Mouse (Mus musculus) embryonic fibroblast, embryonic 13.5 days (primary cell): ENCODE measurements around the gene Dchs2. TPM values are rescaled to one million over a fixed set of nuclear protein-coding genes. Genes with fewer than 3 reads are reported as not detected.

Experiments
- H3K27ac ChIP-seq: 2 replicates; pipeline ENCODE4 v1.5.1; 2012; ENCODE audit warnings: low read length, control low read depth, inconsistent platforms; ENCODE audit not compliant: insufficient read depth
- H3K4me1 ChIP-seq: 2 replicates; pipeline ENCODE4 v1.6.1; 2011; ENCODE audit warnings: low read length; ENCODE audit not compliant: control insufficient read depth, insufficient read depth
- H3K4me3 ChIP-seq: 2 replicates; pipeline ENCODE4 v1.5.1; 2011; ENCODE audit warnings: mild to moderate bottlenecking, control low read depth, low read length; ENCODE audit not compliant: insufficient read depth
- CTCF ChIP-seq: IDR thresholded peaks from 2 replicates; pipeline ENCODE4 v1.5.1; 2011; ENCODE audit warnings: mild to moderate bottlenecking, control low read depth, low read length, moderate library complexity, borderline replicate concordance; ENCODE audit not compliant: insufficient read depth
- POLR2A ChIP-seq: IDR thresholded peaks from 2 replicates; pipeline ENCODE4 v1.6.1; 2011; ENCODE audit warnings: low read depth, mild to moderate bottlenecking, control low read depth, low read length, moderate library complexity
- polyA plus RNA-seq: library from polyadenylated mRNA; stranded (reverse); fragments of >200 nt; gene quantifications from 2 replicates; pipeline ENCODE4 v1.2.4, GENCODE M21; 2011; ENCODE audit warnings: low read depth; ENCODE audit not compliant: missing spikeins, insufficient read length

Gene Dchs2
- polyA plus RNA-seq, 1 experiment: 0.25 TPM

DNA sequence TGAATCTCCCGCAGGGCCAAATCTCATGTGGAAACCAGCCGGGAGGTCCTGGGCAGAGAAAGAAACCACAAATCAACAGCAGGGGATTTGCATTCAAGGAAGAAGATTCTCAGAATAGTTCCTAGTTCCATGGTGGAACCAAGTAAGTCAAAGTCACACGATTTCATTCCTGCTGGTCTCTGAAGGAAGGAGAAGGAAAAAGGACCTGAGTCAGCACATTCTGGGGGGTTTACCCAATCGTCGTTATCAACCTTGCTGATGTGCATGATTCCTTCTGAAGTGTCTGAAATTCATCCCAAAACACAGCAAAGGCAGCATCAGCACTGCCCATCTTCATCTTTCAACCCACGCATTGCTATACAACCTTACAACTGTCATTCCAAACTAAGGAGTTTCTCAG is 249.1 kb downstream of the Dchs2 start:
- Histone ChIP-seq H3K4me1 (no peaks in the 10 kb centered on the region), H3K27ac (no peak overlapping the region), H3K4me3 (no peak overlapping the region)
- TF ChIP-seq CTCF (no peak), POLR2A (no peak)

Other genes with a start within 250 kb of the Dchs2 start
- gene Lrat, start 224.0 kb upstream of the Dchs2 start, polyA plus RNA-seq: not detected in 2 replicates
- gene Fgg, start 120.2 kb upstream of the Dchs2 start, polyA plus RNA-seq: not detected in 2 replicates
- gene Fga, start 101.9 kb upstream of the Dchs2 start, polyA plus RNA-seq: not detected in 2 replicates
- gene Fgb, start 78.1 kb upstream of the Dchs2 start, polyA plus RNA-seq: not detected in 2 replicates
- 50.5 and 51.1 TPM in 2 replicates for gene Plrg1, start 72.4 kb upstream of the Dchs2 start, polyA plus RNA-seq